Mouse (Mus musculus): ENCODE results near the gene Brox.

- no peak for TF ChIP-seq POLR2A (IDR thresholded peaks at IDR 0.05; ENCODE audit: insufficient read depth, low read depth, low read length)
- TF ChIP-seq CTCF (IDR thresholded peaks at IDR 0.05; ENCODE audit: insufficient read depth, low read depth, low read length), result no peak
Observed at GRCm38 (mm10) chr1:183274385-183274784, 22.7 kb downstream of the Brox start.

Data from olfactory bulb, adult 2 months (tissue).